Mouse (Mus musculus) heart, postnatal 4 days (tissue): ENCODE measurements around the gene Nat14. TPM values are rescaled to one million over a fixed set of nuclear protein-coding genes. Genes with fewer than 3 reads are reported as not detected.
"Not testable (repeated sequence)": the region's sequence is repeated elsewhere in the genome, so short reads cannot be mapped to it uniquely, and the experiment has no call there.

ENCODE experiments used
- DNase-seq: peaks from one replicate; pipeline ENCODE4 v3.0.0; 2021
- total RNA-seq, 2 experiments: library from RNA; stranded (reverse); gene quantifications; 2 replicates each; pipeline ENCODE4 v1.2.3; 2021

Gene Nat14
- 1 to 10 TPM; 3.9 to 6.2 TPM for total RNA-seq

DNA sequence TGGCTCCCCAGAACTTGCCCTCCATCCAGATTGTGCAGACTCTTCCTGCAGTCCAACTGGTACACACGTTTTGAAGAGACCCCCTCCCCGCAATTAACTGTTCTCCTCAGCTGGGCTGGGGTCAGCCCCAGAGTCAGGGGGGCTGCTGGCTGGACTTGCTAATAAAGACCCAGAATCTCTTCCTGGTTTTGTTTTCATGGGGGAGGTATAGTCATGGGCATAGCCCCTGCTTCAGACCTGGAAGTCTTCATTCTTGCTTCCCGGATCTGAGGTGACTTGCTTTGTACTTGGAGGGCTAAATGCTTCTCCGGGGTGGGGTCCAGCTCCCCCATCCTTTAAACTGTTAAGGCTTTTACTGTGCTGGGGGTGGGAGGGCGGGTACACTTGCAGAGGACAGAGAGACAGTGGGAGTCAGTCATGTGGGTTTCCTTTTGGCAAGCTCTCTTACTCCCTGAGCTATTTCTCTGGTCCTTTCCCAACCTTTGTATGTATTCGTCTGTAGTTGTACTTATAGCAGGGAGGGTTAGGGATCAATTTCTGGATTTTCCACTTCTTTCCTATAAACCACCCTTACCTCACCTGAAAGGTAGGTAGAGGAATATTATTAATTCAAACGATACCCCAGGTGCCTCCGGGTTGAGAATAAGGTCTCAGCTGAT lies at the start of gene Nat14:
TSS of gene Nat14 (plus strand) at position 205 of the 659 bp plus-strand sequence.
- DNase-seq: no peak

DNA sequence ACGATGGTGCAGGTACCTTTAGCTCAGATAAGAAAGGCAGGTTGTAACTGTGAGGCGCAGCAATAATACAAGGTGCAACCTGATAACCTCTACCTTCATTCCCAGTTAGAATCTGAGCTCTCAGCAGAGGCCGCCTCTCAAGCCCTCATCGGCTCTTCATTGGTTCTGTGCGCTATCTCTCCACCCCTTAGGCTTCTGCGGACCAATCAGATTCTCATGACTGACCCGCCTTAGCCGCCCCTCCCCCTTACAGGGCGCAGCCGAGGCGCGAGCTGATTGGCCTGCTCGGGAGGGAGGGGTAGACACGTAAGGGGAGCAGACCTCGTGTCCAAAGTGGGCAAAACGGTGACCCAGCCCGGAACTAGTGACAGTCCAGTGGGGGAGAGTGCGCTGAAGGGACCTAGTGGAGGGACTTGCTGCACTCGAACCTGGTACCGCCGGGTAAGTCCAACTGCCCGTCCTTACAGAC lies 45.0 kb upstream of the Nat14 start, which contains the start of gene Isoc2a:
TSS of gene Isoc2a (plus strand) at position 401 of the 469 bp plus-strand sequence.
- DNase-seq: peak; percentile 90

DNA sequence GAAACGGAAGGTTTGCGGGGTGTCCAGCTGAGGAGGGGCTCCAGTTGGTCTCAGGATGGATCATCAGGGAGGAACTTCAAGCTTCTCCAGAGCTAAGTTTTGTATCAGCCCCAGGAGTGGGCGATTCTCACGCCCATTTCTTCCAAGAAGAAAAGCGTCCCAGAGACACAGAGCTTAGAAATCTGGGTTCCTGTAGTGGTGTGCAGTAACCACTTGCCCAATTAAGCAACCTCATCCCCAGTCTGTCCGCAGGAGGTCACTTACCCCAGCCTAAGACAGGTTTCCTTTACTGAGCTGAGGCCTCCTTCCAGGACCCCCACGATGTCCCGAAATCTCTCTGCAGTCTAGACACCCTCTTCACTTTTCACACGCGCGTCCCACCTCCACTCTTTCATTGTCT lies 44.6 kb upstream of the Nat14 start:
- no peak for DNase-seq

DNA sequence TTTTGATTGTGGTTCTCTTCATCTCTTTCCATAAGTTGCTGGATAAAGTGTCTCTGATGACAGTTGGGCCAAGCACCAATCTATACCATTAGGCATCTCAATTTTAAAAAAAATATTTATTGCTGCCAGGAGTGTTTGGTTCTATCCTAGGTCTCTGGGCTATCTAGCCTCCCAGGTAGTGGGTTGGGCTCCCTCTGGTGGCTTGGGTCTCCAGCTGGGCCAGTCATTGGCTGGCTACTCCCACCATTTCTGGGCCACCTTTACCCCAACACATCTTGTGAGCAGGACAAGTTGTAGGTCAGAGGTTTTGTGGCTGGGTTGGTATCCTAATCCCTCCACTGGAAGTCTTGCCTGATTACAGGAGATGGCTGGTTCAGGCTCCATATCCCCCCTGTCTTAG lies 43.6 kb upstream of the Nat14 start:
- DNase-seq: no peak

DNA sequence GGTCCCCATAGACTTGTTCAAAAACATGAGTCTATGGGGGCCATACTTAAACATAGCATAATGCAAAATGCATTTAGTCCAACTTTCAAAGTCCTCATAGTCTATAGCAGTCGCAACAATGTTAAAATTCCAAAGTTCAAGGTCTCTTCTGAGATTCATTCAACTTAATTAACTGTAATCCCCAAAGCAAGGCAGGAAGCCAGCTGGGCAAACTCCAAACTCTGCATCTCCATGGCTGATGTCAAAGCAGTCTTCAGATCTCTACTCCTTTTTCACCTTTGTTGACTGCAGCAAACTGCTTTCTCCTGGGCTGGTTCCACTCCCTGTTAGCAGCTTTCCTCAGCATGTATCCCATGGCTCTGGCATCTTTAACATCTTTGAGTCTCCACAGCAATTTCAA lies 42.8 kb upstream of the Nat14 start:
- not testable (repeated sequence) for DNase-seq

DNA sequence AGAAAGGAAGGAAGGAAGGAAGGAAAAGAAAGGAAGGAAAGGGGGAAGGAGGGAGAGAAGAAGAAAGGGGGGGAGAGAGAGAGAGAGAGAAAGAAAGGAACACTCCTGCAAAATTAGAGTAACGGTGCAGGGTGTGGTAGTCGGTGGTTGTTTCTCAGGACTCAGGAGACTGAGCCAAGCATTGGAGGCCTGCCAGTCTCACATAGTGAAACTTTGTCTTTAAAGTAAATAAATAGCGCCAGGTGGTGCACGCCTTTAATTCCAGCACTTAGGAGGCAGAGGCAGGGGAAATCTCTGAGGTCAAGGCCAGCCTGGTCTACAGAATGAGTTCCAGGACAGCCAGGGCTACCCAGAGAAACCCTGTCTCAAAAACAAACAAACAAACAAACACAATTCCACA lies 35.1 kb upstream of the Nat14 start:
- no peak for DNase-seq

DNA sequence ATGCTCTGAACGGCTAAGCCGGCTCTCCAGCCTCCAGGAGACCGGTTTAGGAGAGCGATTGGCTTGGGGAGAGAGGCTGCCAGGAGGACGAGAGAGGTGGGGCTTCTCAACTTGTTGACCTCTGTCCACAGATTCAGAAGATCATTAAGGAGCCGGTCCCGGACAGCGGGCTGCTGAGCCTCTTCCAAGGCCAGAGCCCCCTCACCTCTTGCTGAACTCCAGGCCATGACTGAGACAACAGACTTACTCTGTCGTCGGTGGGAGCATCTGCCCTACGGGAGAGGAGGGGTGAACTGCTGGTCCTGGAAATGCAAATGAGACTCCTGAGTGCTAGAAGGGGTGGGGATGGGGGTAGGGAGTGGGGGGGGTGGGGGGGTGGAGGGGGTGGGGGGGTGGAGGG lies 26.6 kb upstream of the Nat14 start:
- no peak for DNase-seq

DNA sequence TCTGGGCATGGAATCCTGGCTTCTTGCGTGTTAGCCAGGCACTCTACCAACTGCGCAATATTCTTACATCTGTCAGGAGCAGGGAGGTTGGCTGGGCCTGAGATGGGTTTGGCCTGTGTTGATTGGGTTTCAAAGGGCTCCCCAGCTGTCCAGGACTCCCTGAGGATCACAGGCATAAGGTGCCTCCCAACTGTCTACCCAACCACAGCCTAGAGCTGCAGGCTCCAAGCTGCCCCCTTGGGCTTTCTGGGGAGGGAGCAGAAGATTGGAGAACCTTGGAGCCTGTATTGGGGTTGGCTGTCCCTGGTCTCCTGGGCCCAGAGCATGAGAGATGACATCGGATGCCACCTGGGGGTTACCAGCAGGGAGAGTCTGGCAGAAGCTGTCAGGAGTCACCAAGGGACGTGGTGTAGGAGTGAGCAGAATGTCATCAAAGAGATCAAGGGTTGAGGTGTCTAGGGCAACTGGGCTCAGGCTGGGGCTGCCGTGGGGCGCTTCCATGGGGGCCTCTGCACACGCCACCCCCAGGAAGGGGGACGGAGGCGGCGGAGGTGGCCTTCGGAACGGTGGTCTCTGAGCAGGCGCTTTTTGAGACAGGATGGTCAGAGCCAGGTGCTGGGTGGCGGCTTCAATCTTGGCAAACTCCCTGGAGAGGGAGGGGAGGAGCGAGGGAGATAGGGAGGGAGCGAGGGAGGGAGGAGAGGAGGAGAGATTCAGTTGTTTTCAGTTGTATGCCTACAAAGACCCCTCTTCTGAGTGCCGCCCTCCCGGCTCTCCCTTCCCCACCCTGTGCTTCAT lies 22.8 kb upstream of the Nat14 start:
- no peak for DNase-seq

DNA sequence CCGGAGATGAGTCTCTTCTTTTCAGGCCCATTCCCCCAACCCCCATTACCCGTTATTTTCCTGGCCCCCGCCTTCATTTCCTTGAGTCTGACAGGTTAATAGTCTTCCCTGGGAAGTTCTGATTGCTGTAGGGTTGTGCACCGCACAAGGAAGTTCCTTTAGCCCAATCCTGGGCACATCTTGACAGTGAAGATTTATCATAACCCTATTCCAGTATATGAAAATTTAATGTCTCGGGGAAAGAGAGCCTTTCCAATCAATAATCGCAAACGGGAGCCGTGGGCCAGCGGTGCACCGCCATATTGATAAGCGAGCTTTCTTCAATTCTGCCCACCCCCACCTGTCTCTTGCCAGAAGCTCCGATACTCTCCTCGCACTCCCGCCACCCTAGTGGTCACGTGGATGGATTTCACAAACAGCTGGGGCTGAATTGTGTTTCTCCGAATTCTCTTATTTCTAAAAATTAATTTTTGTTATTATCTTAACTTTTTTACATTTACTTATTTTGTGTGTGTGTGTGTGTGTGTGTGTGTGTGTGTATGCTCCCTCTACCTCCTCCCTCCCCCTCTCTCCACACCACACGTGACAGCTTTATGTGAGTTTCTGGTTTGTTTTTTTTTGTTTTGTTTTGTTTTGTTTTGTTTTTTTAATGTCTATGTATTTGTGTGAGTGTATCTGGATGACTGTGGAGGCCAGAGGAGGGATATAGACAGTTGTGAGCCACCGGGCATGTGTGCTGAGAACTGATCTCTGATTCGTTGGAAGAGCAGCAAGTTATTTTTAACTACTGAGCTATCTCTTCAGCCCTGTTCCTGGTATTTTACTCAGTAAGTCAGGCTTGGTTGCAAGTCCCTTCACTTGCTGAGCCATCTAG lies 21.9 kb upstream of the Nat14 start:
- no peak for DNase-seq

DNA sequence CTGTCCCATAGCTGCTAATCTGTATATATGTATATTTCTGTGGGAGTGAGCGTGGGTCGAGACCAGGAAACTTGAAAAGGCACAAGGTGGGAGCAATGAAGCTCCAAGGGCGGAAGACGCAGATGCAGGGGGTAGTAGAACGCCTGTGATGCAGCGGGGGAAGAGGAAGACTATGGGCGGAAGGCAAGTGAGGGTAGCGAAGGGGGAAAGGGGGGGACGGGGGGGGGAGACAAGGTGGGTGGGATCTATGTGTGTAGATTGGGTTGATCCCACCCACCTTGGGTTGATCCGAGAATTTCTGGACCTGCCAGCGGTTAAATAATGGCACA lies 21.3 kb upstream of the Nat14 start:
- no peak for DNase-seq

DNA sequence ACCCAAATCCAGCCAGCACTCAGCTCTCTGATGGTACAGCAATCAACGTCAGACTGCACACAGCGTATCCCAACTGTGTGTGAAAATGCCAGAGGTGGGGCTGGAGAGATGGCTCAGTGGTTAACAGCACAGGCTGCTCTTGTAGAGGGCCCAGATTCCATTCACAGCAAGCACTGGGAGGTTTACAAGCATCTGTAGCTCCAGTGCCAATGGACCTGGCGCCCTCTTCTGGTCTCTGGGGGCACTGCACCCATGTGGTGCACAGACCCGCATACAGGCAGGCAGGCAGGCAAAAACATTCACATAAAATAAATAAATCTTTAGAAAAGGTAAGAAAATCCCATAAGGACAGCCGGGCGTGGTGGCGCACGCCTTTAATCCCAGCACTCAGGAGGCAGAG lies 20.7 kb upstream of the Nat14 start:
- DNase-seq: peak; percentile 63

DNA sequence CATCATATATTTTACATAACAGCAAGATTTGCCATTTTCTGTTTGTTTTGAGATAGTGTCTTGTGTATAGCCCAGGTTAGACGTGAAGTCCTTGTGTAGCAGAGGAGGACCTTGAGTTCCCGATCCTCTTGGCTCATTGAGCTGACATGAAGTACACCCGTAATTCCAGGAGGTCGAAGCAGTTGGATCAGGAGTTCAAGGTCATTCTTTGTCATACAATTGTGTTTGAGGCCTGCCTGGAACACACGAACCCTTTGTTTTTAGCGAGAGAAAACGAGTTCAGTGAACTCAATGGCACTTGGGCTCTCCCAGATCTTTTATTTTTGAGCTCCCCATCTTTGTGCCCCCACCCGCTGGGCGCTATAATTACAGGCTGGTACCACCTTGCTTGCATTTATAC lies 19.4 kb upstream of the Nat14 start:
- no peak for DNase-seq

DNA sequence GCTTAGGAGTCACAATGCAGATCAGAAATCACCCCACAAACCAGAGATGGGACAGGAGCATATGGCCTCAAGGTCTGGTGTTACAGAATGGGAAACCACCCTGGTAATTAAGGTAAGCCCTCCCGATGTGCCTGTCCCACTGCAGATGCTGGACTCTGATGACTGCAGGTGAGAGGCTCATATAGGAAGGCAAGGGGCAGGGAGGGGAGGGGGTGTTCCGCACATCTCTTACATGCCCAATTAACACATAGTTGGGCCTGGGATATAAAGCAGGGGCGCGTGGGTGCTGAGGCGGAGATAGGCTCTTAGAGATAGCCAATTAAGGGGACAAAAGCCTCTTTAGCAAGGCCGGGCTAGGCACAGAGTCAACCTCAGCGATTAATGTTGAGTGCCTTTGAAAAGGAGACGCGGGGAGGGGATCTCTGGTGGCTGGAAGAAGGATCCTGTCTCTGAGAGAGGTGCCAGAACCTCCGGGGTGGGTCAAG lies 15.3 kb upstream of the Nat14 start, which contains the start of gene Gm36210:
TSS of gene Gm36210 (minus strand) at position 51 of the 485 bp plus-strand sequence.
- no peak for DNase-seq

DNA sequence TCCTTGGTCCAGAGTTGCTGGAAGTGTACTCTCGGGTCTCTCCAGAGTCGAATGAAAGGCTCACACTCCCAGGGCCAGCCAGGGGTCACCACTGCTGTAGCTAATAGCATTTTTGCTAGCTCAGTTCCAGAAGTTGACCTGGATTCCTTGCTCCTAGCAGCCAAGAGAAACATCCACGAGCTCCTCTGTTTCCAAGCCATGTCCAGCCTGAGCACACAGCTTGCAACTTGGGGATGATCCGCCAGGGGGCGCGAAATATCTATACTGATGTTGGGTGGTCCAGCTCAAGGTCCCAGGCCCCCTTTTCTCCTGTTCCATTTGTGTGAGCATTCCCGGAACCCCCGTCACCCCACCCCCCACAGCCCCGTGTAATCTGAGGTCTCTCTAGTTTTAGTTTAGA lies 10.3 kb upstream of the Nat14 start:
- DNase-seq: peak; percentile 82

DNA sequence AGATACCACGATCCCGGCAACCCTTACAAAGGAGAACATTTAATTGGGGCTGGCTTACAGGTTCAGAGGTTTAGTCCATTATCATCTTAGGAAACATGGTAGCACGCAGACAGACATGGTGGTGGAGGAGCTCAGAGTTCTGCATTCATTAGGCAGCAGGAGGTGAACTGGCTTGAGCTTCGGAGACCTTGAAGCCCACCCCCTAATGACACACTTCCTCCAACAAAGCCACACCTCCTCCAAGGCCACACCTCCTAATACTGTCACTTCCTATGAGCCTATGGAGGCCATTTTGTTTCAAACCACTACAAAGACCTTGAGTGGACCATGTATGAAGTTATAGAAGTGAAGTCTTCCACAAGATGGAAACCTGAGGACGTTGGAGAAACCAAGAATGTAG lies 9.6 kb upstream of the Nat14 start:
- no peak for DNase-seq

DNA sequence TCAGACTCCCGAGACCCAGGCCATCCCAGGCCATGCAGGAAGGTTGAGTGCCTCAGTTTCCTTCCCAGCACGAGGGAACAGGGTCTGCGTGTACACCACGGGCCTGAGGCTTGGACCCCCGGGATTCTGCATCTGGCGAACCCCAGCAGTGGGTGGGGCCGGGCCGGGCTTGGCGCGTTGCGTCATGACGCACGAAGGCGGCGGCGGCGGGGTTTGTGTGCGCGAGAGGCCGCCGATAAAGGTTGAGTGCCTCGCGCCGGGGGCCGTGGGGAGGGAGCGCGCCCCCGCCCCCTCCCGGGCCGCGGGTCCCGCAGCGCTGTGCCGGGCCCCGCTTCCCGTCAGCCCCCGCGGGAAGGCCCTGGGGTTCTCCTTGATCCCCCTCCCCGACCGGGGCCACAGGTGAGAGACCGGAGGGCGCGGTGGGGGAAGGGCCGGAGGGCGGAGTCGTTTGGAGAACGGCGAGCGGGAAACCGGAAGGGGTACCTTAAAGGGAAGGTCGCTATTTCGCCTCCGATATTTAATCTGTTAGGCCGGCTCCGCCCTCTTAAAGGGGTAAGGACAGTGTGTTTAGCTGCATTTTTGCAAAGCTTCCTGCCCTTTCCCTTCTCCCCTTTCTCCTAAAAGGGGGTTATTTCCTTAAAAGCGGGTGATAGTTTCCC lies 6.7 kb upstream of the Nat14 start, which contains the start of gene Zfp628:
TSS of gene Zfp628 (plus strand) at position 211 of the 659 bp plus-strand sequence.
- DNase-seq: peak; percentile 95

DNA sequence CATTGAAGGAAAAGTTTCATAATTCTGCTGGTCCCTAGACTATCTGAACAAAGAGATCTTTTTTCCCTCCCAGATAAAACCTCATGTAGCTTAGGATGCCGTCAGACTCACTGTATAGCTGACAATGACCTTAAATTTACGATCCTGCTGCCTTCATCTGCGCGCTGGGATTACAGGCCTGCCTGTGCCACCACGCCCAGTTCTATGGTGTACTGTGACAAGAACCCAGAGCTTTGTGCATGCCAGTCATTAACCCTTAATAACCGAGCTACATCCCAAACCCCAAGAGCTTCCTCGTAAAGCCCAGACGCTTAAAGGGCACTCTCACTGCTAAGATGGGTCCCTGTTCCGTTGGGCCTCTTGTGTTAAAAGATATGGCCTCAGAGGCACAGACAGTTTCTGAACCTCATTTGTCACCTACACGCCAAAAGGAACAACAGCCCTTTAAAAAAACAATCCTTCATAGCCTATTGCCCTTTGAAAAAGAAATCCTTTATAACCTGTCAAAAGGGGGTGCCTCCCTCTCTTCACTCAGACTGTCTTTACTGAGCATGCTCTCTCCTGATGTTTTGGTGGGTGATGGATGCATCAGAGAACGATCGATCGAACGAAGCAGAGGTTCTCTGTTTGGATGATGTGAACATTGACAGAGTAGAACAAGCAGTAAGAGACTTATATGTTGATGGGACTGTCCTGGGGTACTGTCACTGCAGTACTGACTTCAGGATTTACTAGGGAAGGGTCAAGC lies 6.0 kb upstream of the Nat14 start:
- DNase-seq: no peak

DNA sequence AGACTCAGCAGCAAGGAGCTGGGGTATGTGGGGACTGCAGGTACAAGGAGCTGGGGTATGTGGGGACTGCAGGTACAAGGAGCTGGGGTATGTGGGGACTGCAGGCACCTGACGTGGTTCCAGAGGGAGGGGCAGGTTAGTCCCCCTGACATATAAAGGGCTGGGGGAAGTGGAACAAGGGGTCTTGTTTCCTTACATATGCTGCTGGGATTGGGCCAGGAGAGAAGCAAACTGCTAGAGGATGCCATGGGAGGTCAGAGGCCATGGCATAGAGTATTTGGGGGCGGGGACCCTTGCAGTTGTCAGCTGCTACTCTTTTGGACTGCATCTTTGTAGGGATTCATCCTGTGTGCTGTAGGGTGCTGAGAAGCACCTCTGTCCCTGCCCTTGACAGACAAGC lies 4.3 kb upstream of the Nat14 start:
- no peak for DNase-seq

DNA sequence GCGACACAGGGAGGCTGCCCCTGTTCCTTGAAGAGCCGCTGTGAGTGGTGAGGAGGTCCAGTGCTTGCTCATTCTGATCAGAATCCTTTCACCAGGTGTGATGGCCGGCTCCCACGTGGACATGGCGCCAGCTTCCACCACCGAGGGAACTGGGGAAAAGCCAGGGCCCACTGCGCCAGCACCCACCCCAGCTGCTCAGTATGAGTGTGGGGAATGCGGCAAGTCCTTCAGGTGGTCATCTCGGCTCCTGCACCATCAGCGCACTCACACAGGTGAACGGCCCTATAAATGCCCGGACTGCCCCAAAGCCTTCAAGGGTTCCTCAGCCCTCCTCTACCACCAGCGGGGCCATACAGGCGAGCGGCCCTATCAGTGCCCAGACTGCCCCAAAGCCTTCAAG lies 3.1 kb upstream of the Nat14 start:
- no peak for DNase-seq

DNA sequence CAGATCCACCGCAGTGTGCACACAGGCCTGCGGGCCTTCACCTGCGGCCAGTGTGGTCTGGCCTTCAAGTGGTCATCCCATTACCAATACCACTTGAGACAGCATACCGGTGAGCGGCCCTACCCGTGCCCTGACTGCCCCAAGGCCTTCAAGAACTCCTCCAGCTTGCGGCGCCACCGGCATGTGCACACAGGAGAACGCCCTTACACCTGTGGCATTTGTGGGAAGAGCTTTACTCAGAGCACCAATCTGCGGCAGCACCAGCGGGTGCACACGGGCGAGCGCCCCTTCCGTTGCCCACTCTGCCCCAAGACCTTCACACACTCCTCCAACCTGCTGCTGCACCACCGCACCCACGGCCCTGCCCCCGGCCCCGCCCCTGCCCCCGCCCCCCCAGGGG lies 2.7 kb upstream of the Nat14 start:
- DNase-seq: no peak

DNA sequence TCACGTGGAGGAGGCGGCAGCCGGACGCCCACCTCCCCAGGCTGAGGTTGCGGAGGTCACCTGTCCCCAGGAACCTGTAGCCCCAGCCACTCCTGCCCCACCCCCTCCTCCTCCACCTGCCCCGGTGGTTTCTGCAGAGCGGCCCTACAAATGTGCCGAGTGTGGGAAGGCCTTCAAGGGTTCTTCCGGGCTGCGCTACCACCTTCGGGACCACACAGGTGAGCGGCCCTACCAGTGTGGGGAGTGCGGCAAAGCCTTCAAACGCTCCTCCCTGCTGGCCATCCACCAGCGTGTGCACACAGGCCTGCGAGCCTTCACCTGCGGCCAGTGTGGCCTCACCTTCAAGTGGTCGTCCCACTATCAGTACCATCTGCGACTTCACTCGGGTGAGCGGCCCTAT lies 1.9 kb upstream of the Nat14 start:
- no peak for DNase-seq

DNA sequence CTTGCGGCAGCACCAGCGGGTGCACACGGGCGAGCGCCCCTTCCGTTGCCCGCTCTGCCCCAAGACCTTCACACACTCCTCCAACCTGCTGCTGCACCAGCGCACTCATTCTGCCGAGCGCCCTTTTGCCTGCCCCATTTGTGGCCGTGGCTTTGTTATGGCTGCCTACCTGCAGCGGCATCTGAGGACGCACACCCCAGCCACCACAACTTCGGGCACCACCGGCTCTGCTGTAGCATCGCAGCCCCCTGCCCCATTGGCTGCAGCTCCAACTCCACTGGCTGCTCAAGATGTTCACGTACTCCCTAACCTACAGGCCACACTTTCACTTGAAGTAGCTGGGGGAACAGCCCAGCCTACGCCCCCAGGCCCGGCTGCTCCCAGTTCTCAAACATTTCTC lies 1.3 kb upstream of the Nat14 start:
- DNase-seq: no peak
